ENCODE assay signal across 9 mouse cellular contexts in the genomic region with DNA sequence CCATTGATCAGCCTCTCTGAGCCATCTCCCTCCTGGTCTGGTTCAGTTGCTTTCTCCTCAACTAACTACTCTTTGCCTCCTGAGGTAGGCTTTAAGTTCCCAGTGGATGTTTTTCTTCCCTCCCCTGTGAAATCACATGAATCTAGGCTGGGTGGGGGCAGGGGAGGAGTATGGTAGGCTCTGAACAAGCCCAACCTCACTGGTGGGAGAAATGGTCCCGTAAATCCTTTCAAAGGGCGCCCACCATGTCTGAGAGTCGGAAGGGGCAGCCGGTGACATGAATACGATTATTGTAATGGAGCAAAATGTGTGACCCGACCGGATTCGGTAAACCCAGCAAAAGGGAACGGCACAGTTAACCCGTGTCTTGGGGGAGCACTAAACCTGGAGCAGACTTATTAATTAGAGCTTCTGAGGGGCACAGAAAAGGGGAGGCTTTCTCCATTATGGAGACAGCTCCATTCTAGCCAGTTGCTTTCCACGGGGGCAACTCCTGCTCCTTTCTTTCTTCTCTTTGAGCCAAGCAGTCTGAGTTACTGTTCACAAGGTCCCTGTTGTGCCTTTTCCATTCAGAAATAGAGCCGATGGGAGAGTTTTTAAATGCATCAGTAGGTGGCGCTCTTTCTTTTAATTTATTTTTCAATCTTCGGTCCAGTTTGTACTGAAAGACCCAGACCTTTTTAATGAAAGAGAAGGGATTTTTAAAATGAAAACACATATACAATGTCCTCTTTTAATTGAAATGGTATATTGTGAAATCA.
DNase-seq lines count a peak whose midpoint lies in the region; ATAC-seq lines count a peak whose summit lies in the region.
"Had no signal": no experiment of that assay in that cellular context is flagged by ENCODE, and none has a peak within 500 bp of the region (broad histone marks: within the 10 kb centered on the region; RNA-seq: fewer than 3 reads in every experiment).

No protein-coding gene starts in this region.

- H3K9me3 ChIP-seq in embryonic facial prominence, embryonic 15.5 days (replicated peaks), result no peaks in the 10 kb centered on the region
- H3K9me3 ChIP-seq in hindbrain, embryonic 15.5 days, result no peaks in the 10 kb centered on the region
- H3K9me3 ChIP-seq in limb, embryonic 10.5 days (replicated peaks), result no peaks in the 10 kb centered on the region
- no peaks in the 10 kb centered on the region for H3K9me3 ChIP-seq in neural tube, embryonic 12.5 days

- 49% methylated on average over 14 of the region's 14 CpGs for WGBS in embryonic facial prominence, embryonic 15.5 days
- 41% methylated on average over 14 of the region's 14 CpGs for WGBS in hindbrain, embryonic 15.5 days
- WGBS in limb, embryonic 10.5 days, result 50% methylated on average over 14 of the region's 14 CpGs
- WGBS in neural tube, embryonic 12.5 days, result 45% methylated on average over 14 of the region's 14 CpGs

- no peak overlapping the region for H3K4me3 ChIP-seq in embryonic facial prominence, embryonic 15.5 days (replicated peaks)
- H3K4me3 ChIP-seq in hindbrain, embryonic 15.5 days, result no peak overlapping the region
- H3K4me3 ChIP-seq in limb, embryonic 10.5 days, result peak overlapping the region; percentile 15; the same call in 1 of the 2 replicates
- no peak overlapping the region for H3K4me3 ChIP-seq in neural tube, embryonic 12.5 days

- H3K9ac ChIP-seq in embryonic facial prominence, embryonic 15.5 days, result no peak overlapping the region
- H3K9ac ChIP-seq in hindbrain, embryonic 15.5 days, result no peak overlapping the region
- H3K9ac ChIP-seq in neural tube, embryonic 12.5 days, result no peak overlapping the region
- H3K9ac ChIP-seq: liver, embryonic 14.5 days had no signal

- no peak for ATAC-seq in embryonic facial prominence, embryonic 15.5 days (ENCODE audit: insufficient number of reproducible peaks, low FRiP score, low TSS enrichment, low read depth)
- ATAC-seq in hindbrain, embryonic 15.5 days (ENCODE audit: low FRiP score, low read depth), result peak; percentile 69; the same call in 1 of the 2 replicates
- ATAC-seq in neural tube, embryonic 12.5 days (ENCODE audit: low FRiP score, low read depth), result peak; percentile 64

- H3K27ac ChIP-seq in embryonic facial prominence, embryonic 15.5 days (replicated peaks), result no peak overlapping the region
- H3K27ac ChIP-seq in hindbrain, embryonic 15.5 days (replicated peaks), result no peak overlapping the region
- peak overlapping the region; percentile 72 for H3K27ac ChIP-seq in limb, embryonic 10.5 days
- no peak overlapping the region for H3K27ac ChIP-seq in neural tube, embryonic 12.5 days
- H3K27ac ChIP-seq: liver, embryonic 14.5 days had no signal

- H3K27me3 ChIP-seq in embryonic facial prominence, embryonic 15.5 days, result no peaks in the 10 kb centered on the region
- H3K27me3 ChIP-seq in hindbrain, embryonic 15.5 days, result 0 out of 2 replicates have a peak, but pooled peaks cover 4% of the 10 kb centered on the region
- no peaks in the 10 kb centered on the region for H3K27me3 ChIP-seq in limb, embryonic 10.5 days (ENCODE audit: low read depth, poor library complexity, severe bottlenecking)
- H3K27me3 ChIP-seq in neural tube, embryonic 12.5 days (replicated peaks), result no peaks in the 10 kb centered on the region

- peak overlapping the region; percentile 33 for H3K4me2 ChIP-seq in embryonic facial prominence, embryonic 15.5 days (replicated peaks)
- peak overlapping the region; percentile 47 for H3K4me2 ChIP-seq in hindbrain, embryonic 15.5 days
- peak overlapping the region; percentile 40 for H3K4me2 ChIP-seq in neural tube, embryonic 12.5 days (replicated peaks)

- H3K36me3 ChIP-seq in embryonic facial prominence, embryonic 15.5 days, result no peaks in the 10 kb centered on the region
- no peaks in the 10 kb centered on the region for H3K36me3 ChIP-seq in hindbrain, embryonic 15.5 days
- H3K36me3 ChIP-seq in limb, embryonic 10.5 days, result no peaks in the 10 kb centered on the region
- H3K36me3 ChIP-seq in neural tube, embryonic 12.5 days, result no peaks in the 10 kb centered on the region

- no peaks in the 10 kb centered on the region for H3K4me1 ChIP-seq in embryonic facial prominence, embryonic 15.5 days
- 0 out of 2 replicates have a peak, but pooled peaks cover 5% of the 10 kb centered on the region for H3K4me1 ChIP-seq in hindbrain, embryonic 15.5 days (replicated peaks)
- peaks cover 18% of the 10 kb centered on the region for H3K4me1 ChIP-seq in limb, embryonic 10.5 days
- H3K4me1 ChIP-seq in neural tube, embryonic 12.5 days, result 0 out of 2 replicates have a peak, but pooled peaks cover 8% of the 10 kb centered on the region

- DNase-seq in right cerebral cortex, postnatal 10 days (ENCODE audit: low spot score in 2 of 2), result peak; percentile 25 to 33
- DNase-seq in right cerebral cortex, postnatal 25 days, result no peak
- DNase-seq in limb, embryonic 10.5 days (ENCODE audit: low spot score), result peak; percentile 37
- DNase-seq in spleen, adult 12 weeks (ENCODE audit: low spot score), result no peak
- DNase-seq in T-cell, adult 2 months (ENCODE audit: low spot score), result no peak

Comparison
In these comparisons a context has a peak if more than half of its experiments do, and no peak if none do; other contexts are left out.
1. DNase-seq: peak in right cerebral cortex, postnatal 10 days (2 of 2) and limb, embryonic 10.5 days (single experiment); none in right cerebral cortex, postnatal 25 days (single experiment), spleen, adult 12 weeks (single experiment) and T-cell, adult 2 months (single experiment).
2. Peak in every context shown above with its lines, with median percentiles within 50 percentile points of each other: H3K4me2 ChIP-seq.